Mouse (Mus musculus): Measurements from ENCODE around the gene Tiam1. TPM values are rescaled to one million over a fixed set of nuclear protein-coding genes. Genes with fewer than 3 reads are reported as not detected.

Gene Tiam1
- polyA plus RNA-seq, 1 experiment from 2014 or later, result 31.0 TPM

- no peaks in the 10 kb centered on the region for H3K36me3 ChIP-seq (ENCODE audit: control insufficient read depth, insufficient read depth, low read length)
- H3K4me3 ChIP-seq (ENCODE audit: low read depth, low read length), result no peak overlapping the region
- H3K27me3 ChIP-seq (replicated peaks; ENCODE audit: control insufficient read depth, insufficient read depth, low read length), result no peaks in the 10 kb centered on the region
- H3K27ac ChIP-seq (replicated peaks; ENCODE audit: low read depth, low read length), result no peak overlapping the region
- H3K4me2 ChIP-seq (ENCODE audit: low read depth, low read length), result no peak overlapping the region
- ATAC-seq (ENCODE audit: low read depth) (no peak), DNase-seq (ENCODE audit: low spot score) (no peak)
- H3K9ac ChIP-seq (ENCODE audit: low read depth, low read length), result no peak overlapping the region
- H3K9me3 ChIP-seq (ENCODE audit: control insufficient read depth, low read length), result no peaks in the 10 kb centered on the region
- H3K4me1 ChIP-seq (ENCODE audit: control insufficient read depth, insufficient read depth, low read length), result peaks cover 18% of the 10 kb centered on the region; the same call in 1 of the 2 replicates
- WGBS, result 67% methylated on average over 5 of the region's 5 CpGs
Observed at GRCm38 (mm10) chr16:90096011-90096410, 47.6 kb downstream of the Tiam1 start.

DNA sequence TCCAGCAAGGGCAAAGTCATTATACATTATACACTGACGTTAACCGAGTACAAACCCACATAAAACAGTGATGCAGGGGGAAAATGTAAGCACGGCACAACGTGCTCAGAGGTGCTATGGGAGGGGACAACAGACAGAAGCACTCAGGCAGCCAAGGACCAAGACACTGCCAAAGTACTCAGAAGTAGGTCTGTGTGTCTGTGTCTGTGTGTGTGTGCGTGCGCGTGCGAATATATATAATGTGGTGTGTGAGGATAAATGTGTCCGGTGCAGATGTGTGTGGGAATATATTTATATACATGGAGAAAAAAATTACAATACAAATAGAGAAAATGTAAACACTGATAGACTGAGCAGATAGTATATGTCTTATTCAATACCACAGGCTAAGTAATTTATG is 50.6 kb downstream of the Tiam1 start:
- WGBS, result 78% methylated on average over 9 of the region's 9 CpGs
- 0 out of 2 replicates have a peak, but pooled peaks cover 4% of the 10 kb centered on the region for H3K36me3 ChIP-seq (ENCODE audit: control insufficient read depth, insufficient read depth, low read length)
- H3K27me3 ChIP-seq (replicated peaks; ENCODE audit: control insufficient read depth, insufficient read depth, low read length), result no peaks in the 10 kb centered on the region
- no peak for DNase-seq (ENCODE audit: low spot score)
- no peak for ATAC-seq (ENCODE audit: low read depth)
- no peak overlapping the region for H3K4me3 ChIP-seq (ENCODE audit: low read depth, low read length)
- H3K9me3 ChIP-seq (ENCODE audit: control insufficient read depth, low read length), result no peaks in the 10 kb centered on the region
- no peak overlapping the region for H3K27ac ChIP-seq (replicated peaks; ENCODE audit: low read depth, low read length)
- peaks cover 18% of the 10 kb centered on the region; the same call in 1 of the 2 replicates for H3K4me1 ChIP-seq (ENCODE audit: control insufficient read depth, insufficient read depth, low read length)
- H3K4me2 ChIP-seq (ENCODE audit: low read depth, low read length), result no peak overlapping the region
- no peak overlapping the region for H3K9ac ChIP-seq (ENCODE audit: low read depth, low read length)

- peaks cover 18% of the 10 kb centered on the region; the same call in 1 of the 2 replicates for H3K4me1 ChIP-seq (ENCODE audit: control insufficient read depth, insufficient read depth, low read length)
- no peak overlapping the region for H3K27ac ChIP-seq (replicated peaks; ENCODE audit: low read depth, low read length)
- DNase-seq (ENCODE audit: low spot score) (no peak), ATAC-seq (ENCODE audit: low read depth) (no peak)
- no peaks in the 10 kb centered on the region for H3K27me3 ChIP-seq (replicated peaks; ENCODE audit: control insufficient read depth, insufficient read depth, low read length)
- H3K9ac ChIP-seq (ENCODE audit: low read depth, low read length), result no peak overlapping the region
- 86% methylated on average over 1 of the region's 1 CpGs for WGBS
- H3K4me2 ChIP-seq (ENCODE audit: low read depth, low read length), result no peak overlapping the region
- H3K9me3 ChIP-seq (ENCODE audit: control insufficient read depth, low read length), result no peaks in the 10 kb centered on the region
- no peak overlapping the region for H3K4me3 ChIP-seq (ENCODE audit: low read depth, low read length)
- 0 out of 2 replicates have a peak, but pooled peaks cover 4% of the 10 kb centered on the region for H3K36me3 ChIP-seq (ENCODE audit: control insufficient read depth, insufficient read depth, low read length)
Observed at GRCm38 (mm10) chr16:90091906-90092305, 51.7 kb downstream of the Tiam1 start.

DNA sequence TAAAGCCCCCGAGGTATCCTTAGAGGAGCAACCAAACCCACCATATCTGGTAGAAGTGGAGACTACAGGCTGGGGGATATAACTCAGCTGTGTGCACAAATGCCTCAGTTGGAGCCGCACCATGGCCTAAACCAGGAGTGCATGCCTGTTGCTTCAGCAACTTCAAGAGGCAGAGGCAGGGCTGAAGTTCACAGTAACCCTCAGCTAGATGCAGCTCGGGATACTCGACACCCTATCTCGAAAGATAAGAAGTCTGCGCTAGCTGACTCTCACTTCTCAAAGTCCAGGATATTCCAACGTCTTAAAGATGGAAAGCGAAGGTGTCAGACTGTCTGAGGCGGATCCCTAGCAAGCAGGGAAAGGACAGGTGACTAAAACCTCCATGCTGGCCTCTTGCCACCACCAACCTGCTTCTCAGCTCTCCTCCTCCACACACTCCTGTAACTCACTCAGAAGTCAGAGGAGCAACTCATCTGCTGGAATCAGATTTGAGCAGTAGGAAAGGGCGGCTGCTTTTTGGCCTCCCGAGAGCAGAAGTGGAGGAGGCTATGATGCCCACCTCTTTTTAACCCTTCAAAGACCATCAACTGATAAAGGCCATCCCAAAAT is 52.4 kb downstream of the Tiam1 start:
- 66% methylated on average over 11 of the region's 11 CpGs for WGBS
- no peak for ATAC-seq (ENCODE audit: low read depth)

DNA sequence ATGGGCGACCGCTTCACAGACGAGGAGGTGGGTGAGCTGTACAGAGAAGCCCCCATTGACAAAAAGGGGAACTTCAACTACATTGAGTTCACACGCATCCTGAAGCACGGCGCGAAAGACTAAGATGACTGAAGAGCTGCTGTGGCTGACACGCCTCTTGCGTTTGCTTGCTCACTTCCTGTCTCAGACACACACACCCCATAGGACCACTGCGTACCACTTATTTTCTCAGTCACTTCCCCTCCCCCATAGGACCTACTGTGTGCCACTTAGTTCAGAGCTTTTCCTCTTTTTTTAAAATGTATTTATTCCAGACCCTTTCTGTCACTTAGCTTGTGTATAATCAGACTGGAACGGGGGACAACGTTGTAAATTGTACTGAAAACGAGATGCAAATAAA is 53.2 kb downstream of the Tiam1 start:
- Histone ChIP-seq H3K27ac (replicated peaks; ENCODE audit: low read depth, low read length) (no peak overlapping the region), H3K27me3 (replicated peaks; ENCODE audit: control insufficient read depth, insufficient read depth, low read length) (no peaks in the 10 kb centered on the region), H3K4me3 (ENCODE audit: low read depth, low read length) (no peak overlapping the region), H3K4me2 (ENCODE audit: low read depth, low read length) (no peak overlapping the region), H3K9ac (ENCODE audit: low read depth, low read length) (no peak overlapping the region), H3K36me3 (ENCODE audit: control insufficient read depth, insufficient read depth, low read length) (0 out of 2 replicates have a peak, but pooled peaks cover 4% of the 10 kb centered on the region), H3K4me1 (ENCODE audit: control insufficient read depth, insufficient read depth, low read length) (peaks cover 18% of the 10 kb centered on the region), H3K9me3 (ENCODE audit: control insufficient read depth, low read length) (no peaks in the 10 kb centered on the region)
- ATAC-seq (ENCODE audit: low read depth) (no peak), DNase-seq (ENCODE audit: low spot score) (no peak)
- 93% methylated on average over 13 of the region's 13 CpGs for WGBS

More for the DNA sequence above, 52.4 kb downstream of the Tiam1 start:
- H3K27me3 ChIP-seq (replicated peaks; ENCODE audit: control insufficient read depth, insufficient read depth, low read length), result no peaks in the 10 kb centered on the region
- DNase-seq (ENCODE audit: low spot score), result no peak
- 0 out of 2 replicates have a peak, but pooled peaks cover 4% of the 10 kb centered on the region for H3K36me3 ChIP-seq (ENCODE audit: control insufficient read depth, insufficient read depth, low read length)
- H3K9ac ChIP-seq (ENCODE audit: low read depth, low read length), result no peak overlapping the region
- peaks cover 20% of the 10 kb centered on the region for H3K4me1 ChIP-seq (ENCODE audit: control insufficient read depth, insufficient read depth, low read length)
- no peaks in the 10 kb centered on the region for H3K9me3 ChIP-seq (ENCODE audit: control insufficient read depth, low read length)
- no peak overlapping the region for H3K4me2 ChIP-seq (ENCODE audit: low read depth, low read length)
- no peak overlapping the region for H3K4me3 ChIP-seq (ENCODE audit: low read depth, low read length)
- H3K27ac ChIP-seq (replicated peaks; ENCODE audit: low read depth, low read length), result no peak overlapping the region

DNA sequence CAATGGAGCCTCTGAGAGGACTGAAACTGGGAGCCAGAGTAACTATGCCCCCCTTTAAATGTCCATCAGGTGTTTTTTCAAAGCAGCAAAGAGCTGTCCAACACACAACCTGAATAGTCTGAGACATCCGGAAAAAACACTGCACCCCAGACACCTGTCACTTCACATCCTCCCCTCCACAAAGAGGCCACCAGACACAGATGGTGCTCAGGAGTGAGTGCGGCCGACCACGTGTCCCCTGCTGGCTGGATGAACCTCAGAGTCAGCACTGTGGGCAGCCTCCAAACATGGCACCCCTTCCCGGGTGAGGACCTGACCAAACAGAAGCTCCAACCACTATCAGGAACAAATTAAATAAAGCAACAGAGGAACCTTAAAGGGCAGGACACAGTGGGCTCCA is 56.3 kb downstream of the Tiam1 start:
- H3K4me1 ChIP-seq (ENCODE audit: control insufficient read depth, insufficient read depth, low read length), result peaks cover 12% of the 10 kb centered on the region
- no peak for DNase-seq (ENCODE audit: low spot score)
- no peak overlapping the region for H3K9ac ChIP-seq (ENCODE audit: low read depth, low read length)
- no peaks in the 10 kb centered on the region for H3K9me3 ChIP-seq (ENCODE audit: control insufficient read depth, low read length)
- 78% methylated on average over 5 of the region's 5 CpGs for WGBS
- 0 out of 2 replicates have a peak, but pooled peaks cover 4% of the 10 kb centered on the region for H3K36me3 ChIP-seq (ENCODE audit: control insufficient read depth, insufficient read depth, low read length)
- no peak overlapping the region for H3K4me2 ChIP-seq (ENCODE audit: low read depth, low read length)
- no peak overlapping the region for H3K4me3 ChIP-seq (ENCODE audit: low read depth, low read length)
- H3K27ac ChIP-seq (replicated peaks; ENCODE audit: low read depth, low read length), result no peak overlapping the region
- no peak for ATAC-seq (ENCODE audit: low read depth)
- H3K27me3 ChIP-seq (replicated peaks; ENCODE audit: control insufficient read depth, insufficient read depth, low read length), result no peaks in the 10 kb centered on the region

GRCm38 (mm10) chr16:90086111-90086510 is 57.5 kb downstream of the Tiam1 start:
- Histone ChIP-seq H3K36me3 (ENCODE audit: control insufficient read depth, insufficient read depth, low read length) (0 out of 2 replicates have a peak, but pooled peaks cover 4% of the 10 kb centered on the region), H3K4me2 (ENCODE audit: low read depth, low read length) (no peak overlapping the region), H3K9ac (ENCODE audit: low read depth, low read length) (no peak overlapping the region), H3K4me1 (ENCODE audit: control insufficient read depth, insufficient read depth, low read length) (peaks cover 7% of the 10 kb centered on the region; the same call in 1 of the 2 replicates), H3K9me3 (ENCODE audit: control insufficient read depth, low read length) (no peaks in the 10 kb centered on the region), H3K4me3 (ENCODE audit: low read depth, low read length) (no peak overlapping the region), H3K27ac (replicated peaks; ENCODE audit: low read depth, low read length) (no peak overlapping the region), H3K27me3 (replicated peaks; ENCODE audit: control insufficient read depth, insufficient read depth, low read length) (no peaks in the 10 kb centered on the region)
- 69% methylated on average over 6 of the region's 6 CpGs for whole genome bisulfite sequencing
- ATAC-seq (ENCODE audit: low read depth), result no peak
- no peak for DNase-seq (ENCODE audit: low spot score)

DNA sequence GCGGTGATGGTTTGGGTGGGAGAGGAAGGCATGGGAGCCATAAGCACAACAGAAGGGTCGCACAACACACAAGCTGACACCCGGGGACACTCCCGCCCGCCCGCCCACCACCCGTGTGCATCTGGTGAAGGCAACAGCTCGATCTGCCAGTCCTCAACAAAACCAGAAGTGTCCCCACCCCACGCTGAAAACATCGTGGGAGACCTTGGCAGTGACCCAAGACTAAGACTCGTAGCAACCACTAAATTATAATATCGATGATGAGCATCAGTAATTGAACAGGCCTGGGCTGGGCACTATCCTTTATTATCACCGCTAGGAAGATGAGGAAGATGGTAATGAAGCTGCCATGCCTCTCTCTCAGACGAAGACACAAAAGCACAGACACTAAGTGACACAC is 58.0 kb downstream of the Tiam1 start:
- Histone ChIP-seq H3K4me2 (ENCODE audit: low read depth, low read length) (no peak overlapping the region), H3K27me3 (replicated peaks; ENCODE audit: control insufficient read depth, insufficient read depth, low read length) (no peaks in the 10 kb centered on the region), H3K4me3 (ENCODE audit: low read depth, low read length) (no peak overlapping the region), H3K27ac (replicated peaks; ENCODE audit: low read depth, low read length) (no peak overlapping the region), H3K4me1 (ENCODE audit: control insufficient read depth, insufficient read depth, low read length) (peaks cover 7% of the 10 kb centered on the region; the same call in 1 of the 2 replicates), H3K9ac (ENCODE audit: low read depth, low read length) (no peak overlapping the region), H3K9me3 (ENCODE audit: control insufficient read depth, low read length) (no peaks in the 10 kb centered on the region), H3K36me3 (ENCODE audit: control insufficient read depth, insufficient read depth, low read length) (0 out of 2 replicates have a peak, but pooled peaks cover 4% of the 10 kb centered on the region)
- 78% methylated on average over 14 of the region's 14 CpGs for WGBS
- ATAC-seq (ENCODE audit: low read depth) (no peak), DNase-seq (ENCODE audit: low spot score) (no peak)

DNA sequence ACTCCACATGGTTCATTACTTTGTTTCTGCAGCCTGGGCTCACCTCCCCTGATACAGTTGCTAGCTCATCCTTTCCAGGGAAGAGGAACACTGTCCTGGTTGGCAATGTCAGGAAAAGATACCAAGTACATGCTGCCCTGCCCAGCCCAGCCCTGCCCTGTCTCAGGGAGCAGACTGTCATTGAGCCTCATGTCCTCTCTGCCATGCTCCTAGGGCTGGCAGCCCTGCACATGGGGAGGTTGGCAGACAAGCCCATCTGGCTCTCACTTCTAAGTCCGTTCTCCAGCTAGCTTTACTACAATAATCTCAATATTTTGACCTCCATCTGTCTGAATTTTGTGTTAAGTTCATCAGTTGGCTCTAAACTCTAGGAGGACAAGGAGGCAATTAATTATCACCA is 62.4 kb downstream of the Tiam1 start:
- no peak overlapping the region for H3K4me3 ChIP-seq (ENCODE audit: low read depth, low read length)
- H3K36me3 ChIP-seq (ENCODE audit: control insufficient read depth, insufficient read depth, low read length), result no peaks in the 10 kb centered on the region
- peaks cover 4% of the 10 kb centered on the region; the same call in 1 of the 2 replicates for H3K4me1 ChIP-seq (ENCODE audit: control insufficient read depth, insufficient read depth, low read length)
- H3K27me3 ChIP-seq (replicated peaks; ENCODE audit: control insufficient read depth, insufficient read depth, low read length), result no peaks in the 10 kb centered on the region
- no peak overlapping the region for H3K4me2 ChIP-seq (ENCODE audit: low read depth, low read length)
- H3K9ac ChIP-seq (ENCODE audit: low read depth, low read length), result no peak overlapping the region
- no peaks in the 10 kb centered on the region for H3K9me3 ChIP-seq (ENCODE audit: control insufficient read depth, low read length)
- DNase-seq (ENCODE audit: low spot score), result no peak
- 77% methylated on average over 1 of the region's 1 CpGs for WGBS
- ATAC-seq (ENCODE audit: low read depth), result no peak
- no peak overlapping the region for H3K27ac ChIP-seq (replicated peaks; ENCODE audit: low read depth, low read length)

Measured in embryonic facial prominence, embryonic 14.5 days (tissue).